Mouse (Mus musculus) cortical plate, adult 2 months (tissue): ENCODE results near the gene Pgf. TPM values are rescaled to one million over a fixed set of nuclear protein-coding genes. Genes with fewer than 3 reads are reported as not detected.
A peak's percentile ranks its signal among the peaks of the same experiment; 100 is the strongest.

Source experiments
- H3K27ac ChIP-seq: fragments of 200-500 bp; 2 replicates; pipeline ENCODE4 v1.5.1; 2012; ENCODE audit warnings: low read length, control low read depth, inconsistent platforms; ENCODE audit not compliant: insufficient read depth
- H3K4me1 ChIP-seq: fragments of 200-500 bp; 2 replicates; pipeline ENCODE4 v1.6.1; 2011; ENCODE audit warnings: low read length; ENCODE audit not compliant: control insufficient read depth, insufficient read depth
- H3K4me3 ChIP-seq: fragments of 200-500 bp; 2 replicates; pipeline ENCODE4 v1.5.1; 2011; ENCODE audit warnings: mild to moderate bottlenecking, low read length, control low read depth; ENCODE audit not compliant: insufficient read depth
- CTCF ChIP-seq: fragments of 200-500 bp; IDR thresholded peaks from 2 replicates; pipeline ENCODE4 v1.5.1; 2011; ENCODE audit warnings: mild to moderate bottlenecking, control low read depth, low read length; ENCODE audit not compliant: insufficient read depth; ENCODE audit errors: extremely low read depth
- POLR2A ChIP-seq: fragments of 200-500 bp; IDR thresholded peaks from 2 replicates; pipeline ENCODE4 v1.6.1; 2011; ENCODE audit warnings: mild to moderate bottlenecking, low read length, control low read depth; ENCODE audit not compliant: insufficient read depth; ENCODE audit errors: extremely low read depth
- polyA plus RNA-seq: library from polyadenylated mRNA; depleted of rRNA; stranded (reverse); fragments of >200 nt; gene quantifications from 2 replicates; pipeline ENCODE4 v1.2.3, GENCODE M21; 2012; rRNA removed

The Pgf gene
- 2.2 and 2.9 TPM in 2 replicates for polyA plus RNA-seq

DNA sequence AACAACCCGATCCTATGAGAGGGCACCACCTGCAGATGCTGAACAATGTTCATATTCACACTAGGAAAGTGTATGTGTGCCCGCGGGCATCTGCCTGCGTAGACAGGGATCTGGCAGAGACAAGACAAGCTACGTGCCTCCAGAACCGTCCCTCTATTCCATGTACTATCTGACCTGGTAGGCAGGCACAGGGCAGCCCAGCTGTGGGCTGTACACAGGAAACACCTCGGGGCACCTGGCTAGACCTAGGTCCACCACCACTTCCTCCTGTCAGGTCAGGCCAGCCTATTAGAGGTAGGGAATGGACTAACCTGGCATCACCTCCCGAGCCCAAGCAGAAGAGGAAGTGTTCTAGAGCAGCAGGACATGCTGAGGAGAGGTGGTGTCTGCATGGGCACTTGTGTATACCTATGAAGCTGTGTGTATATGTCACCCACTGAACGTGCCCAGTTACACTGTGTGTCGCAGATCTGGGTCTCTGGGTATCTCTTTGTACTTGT lies at the start of gene Pgf:
Pgf (minus strand) TSS at position 51 of the 500 bp plus-strand sequence.
- no peak within 1 kb of the TSS; the same call in 1 of the 2 replicates for H3K4me3 ChIP-seq
- H3K4me1 ChIP-seq, result no peaks in the 10 kb centered on the region
- H3K27ac ChIP-seq, result no peak within 1 kb of the TSS
- TF ChIP-seq POLR2A, result no peak
- TF ChIP-seq CTCF, result no peak

- no peak for TF ChIP-seq CTCF
- TF ChIP-seq POLR2A, result no peak
- H3K4me1 ChIP-seq, result peaks cover 5% of the 10 kb centered on the region
- H3K4me3 ChIP-seq, result no peak overlapping the region
- no peak overlapping the region for H3K27ac ChIP-seq
These were observed 49.6 kb upstream of the Pgf start for GRCm38 (mm10) chr12:85227227-85227626.

- no peak overlapping the region for H3K27ac ChIP-seq
- TF ChIP-seq CTCF (no peak), POLR2A (no peak)
- H3K4me1 ChIP-seq, result peaks cover 2% of the 10 kb centered on the region; the same call in 1 of the 2 replicates
- H3K4me3 ChIP-seq, result peak overlapping the region; percentile 84
These were observed 42.3 kb upstream of the Pgf start for GRCm38 (mm10) chr12:85219905-85220290.

DNA sequence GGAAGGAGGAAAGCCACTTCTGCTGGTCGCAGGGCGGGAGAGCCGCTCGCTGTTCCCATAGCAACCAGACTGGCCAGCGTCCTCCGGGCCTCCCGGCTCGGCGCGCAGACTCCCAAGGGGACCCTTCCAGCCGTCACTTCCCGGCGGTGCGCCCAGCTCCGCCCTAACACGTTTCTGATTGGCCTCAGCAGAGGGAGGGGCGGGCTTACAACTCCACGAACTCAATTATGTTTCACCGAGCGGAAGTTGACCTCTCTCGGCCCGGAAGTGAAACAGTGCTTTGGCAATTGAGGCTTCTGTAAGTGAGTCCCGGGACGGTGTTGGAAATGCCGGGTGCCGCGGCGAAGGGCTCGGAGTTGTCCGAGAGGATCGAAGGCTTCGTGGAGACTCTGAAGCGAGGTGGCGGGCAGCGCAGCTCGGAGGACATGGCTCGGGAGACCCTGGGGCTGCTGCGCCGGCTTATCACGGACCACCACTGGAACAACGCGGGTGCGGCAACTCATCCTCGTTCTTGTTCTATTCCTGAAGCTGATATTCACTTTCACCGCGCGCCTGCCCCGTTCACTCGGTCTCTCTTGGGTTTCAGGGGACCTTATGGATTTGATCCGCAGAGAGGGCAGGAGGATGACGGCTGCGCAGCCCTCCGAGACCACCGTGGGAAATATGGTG lies 41.8 kb upstream of the Pgf start, which contains the start of gene Eif2b2:
Eif2b2 (plus strand) TSS at position 246 of the 669 bp plus-strand sequence.
- Histone ChIP-seq H3K4me1 (peaks cover 2% of the 10 kb centered on the region; the same call in 1 of the 2 replicates), H3K27ac (no peak within 1 kb of the TSS), H3K4me3 (peak within 1 kb of the TSS; percentile 84)
- TF ChIP-seq CTCF (no peak), POLR2A (peak; percentile 22; the same call in 1 of the 2 replicates)

DNA sequence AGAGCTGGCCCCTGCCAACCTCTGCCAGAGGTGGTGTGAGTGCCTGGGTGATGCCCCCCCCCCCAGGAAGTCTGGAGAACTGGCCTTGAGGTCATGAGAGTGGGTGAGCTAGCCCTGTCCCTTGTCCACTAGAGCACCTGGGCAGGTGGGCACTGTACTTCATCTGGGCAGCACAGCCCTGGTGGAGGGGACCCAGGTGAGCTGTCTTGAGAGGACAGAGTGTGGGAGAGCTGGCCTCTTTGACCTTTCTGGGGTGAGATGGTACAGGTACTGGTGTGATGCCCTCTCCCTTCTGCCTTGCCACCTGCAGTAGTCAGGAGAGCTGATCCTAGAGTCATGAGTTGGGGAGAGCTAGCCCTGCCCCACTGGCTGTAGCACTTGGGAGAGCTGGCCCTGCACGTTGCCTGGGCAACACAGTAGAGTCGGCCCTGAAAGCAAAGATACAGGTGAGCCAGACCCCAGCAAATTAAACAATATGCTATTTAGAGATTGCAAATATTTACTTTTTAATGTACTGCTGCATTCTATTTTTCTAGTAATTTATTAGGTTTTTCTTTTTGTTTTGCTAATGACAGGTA lies 40.2 kb upstream of the Pgf start:
- no peak overlapping the region for H3K4me3 ChIP-seq
- H3K27ac ChIP-seq, result no peak overlapping the region
- TF ChIP-seq POLR2A (no peak), CTCF (no peak)
- H3K4me1 ChIP-seq, result peaks cover 2% of the 10 kb centered on the region; the same call in 1 of the 2 replicates

- H3K4me3 ChIP-seq, result no peak overlapping the region
- TF ChIP-seq CTCF (no peak), POLR2A (no peak)
These were observed 37.4 kb upstream of the Pgf start for GRCm38 (mm10) chr12:85215031-85215430.

DNA sequence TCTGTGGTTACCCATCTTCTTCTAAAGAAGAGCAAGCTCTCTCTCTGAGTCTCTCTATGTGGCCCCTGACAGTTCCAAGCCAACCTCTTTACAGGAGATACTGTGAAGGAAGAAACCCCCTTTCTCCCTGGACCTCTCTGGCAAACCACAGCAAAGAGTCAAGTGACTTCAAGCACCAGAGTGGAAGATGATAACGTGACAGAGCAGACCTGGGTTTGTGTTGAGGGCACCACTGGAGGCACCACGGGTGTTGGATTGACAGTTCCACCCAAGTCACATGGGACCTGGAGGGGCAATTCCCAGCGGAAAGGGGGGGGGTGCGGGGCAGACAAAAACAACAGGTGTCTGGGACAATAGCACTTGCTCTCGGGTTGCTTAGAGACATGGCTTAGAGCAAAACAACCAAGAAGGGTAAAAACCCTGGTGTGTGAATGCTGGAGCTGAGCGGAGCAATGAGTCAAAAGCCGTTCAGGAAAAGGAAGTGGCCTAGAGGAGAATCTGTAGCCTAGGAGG lies 31.2 kb upstream of the Pgf start:
- no peaks in the 10 kb centered on the region for H3K4me1 ChIP-seq
- TF ChIP-seq POLR2A, result no peak
- TF ChIP-seq CTCF, result no peak
- H3K27ac ChIP-seq, result no peak overlapping the region
- H3K4me3 ChIP-seq, result no peak overlapping the region

More at GRCm38 (mm10) chr12:85215031-85215430, 37.4 kb upstream of the Pgf start:
- Histone ChIP-seq H3K27ac (no peak overlapping the region), H3K4me1 (no peaks in the 10 kb centered on the region)

GRCm38 (mm10) chr12:85205425-85205824 lies 27.8 kb upstream of the Pgf start:
- TF ChIP-seq CTCF, result no peak
- no peaks in the 10 kb centered on the region for H3K4me1 ChIP-seq
- H3K27ac ChIP-seq, result no peak overlapping the region
- no peak overlapping the region for H3K4me3 ChIP-seq

GRCm38 (mm10) chr12:85204105-85204504 lies 26.5 kb upstream of the Pgf start:
- Histone ChIP-seq H3K27ac (no peak overlapping the region), H3K4me3 (no peak overlapping the region), H3K4me1 (no peaks in the 10 kb centered on the region)
- no peak for TF ChIP-seq POLR2A
- no peak for TF ChIP-seq CTCF

DNA sequence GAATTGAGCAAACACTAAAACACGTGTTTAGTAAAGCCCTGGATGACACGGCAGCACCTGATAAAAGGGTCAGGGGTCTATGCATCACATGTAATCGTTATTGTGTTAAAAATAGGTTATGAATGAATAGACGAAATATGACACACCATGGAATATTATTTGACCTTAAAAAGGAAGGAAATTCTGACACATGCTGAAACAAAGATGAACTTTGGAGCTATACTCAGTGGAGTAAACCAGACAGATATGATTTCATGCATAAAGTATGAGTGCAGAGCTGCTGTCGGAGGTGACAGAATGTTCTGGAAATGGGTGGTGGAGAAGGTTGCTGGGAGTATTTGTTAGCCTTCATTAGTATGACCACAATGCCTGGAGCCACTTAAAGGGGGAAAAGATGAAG lies 26.1 kb upstream of the Pgf start:
- no peaks in the 10 kb centered on the region for H3K4me1 ChIP-seq
- H3K27ac ChIP-seq, result no peak overlapping the region
- TF ChIP-seq CTCF (no peak), POLR2A (no peak)
- no peak overlapping the region for H3K4me3 ChIP-seq
